Mouse (Mus musculus) C2C12 (cell line): ENCODE results near the gene Ttc39b. TPM values are rescaled to one million over a fixed set of nuclear protein-coding genes. Genes with fewer than 3 reads are reported as not detected.
"Not testable (repeated sequence)": the region's sequence is repeated elsewhere in the genome, so short reads cannot be mapped to it uniquely, and the experiment has no call there.

Experiments
- H3K27me3 ChIP-seq: one replicate; pipeline ENCODE4 v1.6.1; 2011; ENCODE audit not compliant: control insufficient read depth, insufficient read depth, insufficient read length
- H3K36me3 ChIP-seq: one replicate; pipeline ENCODE4 v1.6.1; 2011; ENCODE audit not compliant: control insufficient read depth, insufficient read depth
- H3K4me3 ChIP-seq: one replicate; pipeline ENCODE4 v1.5.1; 2011; ENCODE audit warnings: mild to moderate bottlenecking, control low read depth; ENCODE audit not compliant: poor library complexity, insufficient read depth, severe bottlenecking
- H3K79me2 ChIP-seq: one replicate; pipeline ENCODE4 v1.6.1; 2011; ENCODE audit not compliant: control insufficient read depth, insufficient read depth
- H3K79me3 ChIP-seq: one replicate; pipeline ENCODE4 v1.6.1; 2011; ENCODE audit warnings: low read depth, control low read depth
- H3ac ChIP-seq: one replicate; pipeline ENCODE3; 2011; ENCODE audit warnings: low read depth; ENCODE audit not compliant: control insufficient read depth, insufficient read length
- CEBPB ChIP-seq: IDR thresholded peaks from one replicate; pipeline ENCODE4 v1.6.1; 2011; ENCODE audit warnings: low read depth, mild to moderate bottlenecking, control low read depth, moderate library complexity
- CTCF ChIP-seq: IDR thresholded peaks from one replicate; pipeline ENCODE4 v1.5.1; 2011; ENCODE audit not compliant: control insufficient read depth, insufficient read depth, insufficient read length
- FOSL1 ChIP-seq: IDR thresholded peaks from one replicate; pipeline ENCODE4 v1.8.0; 2011; ENCODE audit warnings: mild to moderate bottlenecking, low read length; ENCODE audit not compliant: poor library complexity, insufficient read depth, severe bottlenecking
- MAX ChIP-seq: IDR thresholded peaks from one replicate; pipeline ENCODE4 v1.6.1; 2011; ENCODE audit warnings: mild to moderate bottlenecking, control low read depth
- MYOD1 ChIP-seq: IDR thresholded peaks from one replicate; pipeline ENCODE4 v1.6.1; 2011; ENCODE audit warnings: low read depth; ENCODE audit not compliant: control insufficient read depth, insufficient read length
- MYOG ChIP-seq: IDR thresholded peaks from one replicate; pipeline ENCODE4 v1.6.1; 2011; ENCODE audit not compliant: control insufficient read depth, insufficient read length; ENCODE audit errors: extremely low read depth
- USF1 ChIP-seq: IDR thresholded peaks from one replicate; pipeline ENCODE4 v1.6.1; 2011; ENCODE audit warnings: low read depth, mild to moderate bottlenecking, control low read depth, moderate library complexity
- polyA plus RNA-seq: library from polyadenylated mRNA; unstranded; fragments of >200 nt; fragmentation: generic; extraction: Trizol; gene quantifications from one replicate; pipeline ENCODE4 v1.2.1, GENCODE M21; 2012; ENCODE audit warnings: missing spikeins

The Ttc39b gene
- polyA plus RNA-seq, 1 experiment, result 23.6 TPM

DNA sequence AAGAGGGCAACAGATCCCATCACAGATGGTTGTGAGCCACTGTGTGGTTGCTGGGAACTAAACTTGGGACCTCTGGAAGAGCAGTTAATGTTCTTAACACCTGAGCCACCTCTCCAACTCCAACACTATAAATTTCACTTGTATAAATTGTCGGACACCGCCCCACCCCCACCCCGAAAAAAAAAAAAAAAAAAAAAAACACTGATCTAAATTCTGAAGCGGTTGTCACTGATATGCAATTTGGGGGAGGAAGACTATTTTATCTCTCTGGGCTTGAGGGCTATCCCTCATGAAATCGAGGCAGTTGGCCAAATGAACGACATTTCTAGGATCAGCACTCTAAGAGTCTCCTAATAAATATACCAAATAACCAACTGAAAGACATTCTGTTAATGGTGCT, 70.4 kb downstream of the Ttc39b start:
- Histone ChIP-seq H3K27me3 (no peaks in the 10 kb centered on the region), H3K4me3 (no peak overlapping the region), H3ac (no peak overlapping the region), H3K79me2 (no peaks in the 10 kb centered on the region), H3K36me3 (peaks cover 53% of the 10 kb centered on the region), H3K79me3 (peaks cover 6% of the 10 kb centered on the region)
- no peak for TF ChIP-seq FOSL1
- TF ChIP-seq MYOG, result no peak
- TF ChIP-seq CEBPB, result no peak
- TF ChIP-seq CTCF, result no peak
- TF ChIP-seq USF1, result no peak
- TF ChIP-seq MAX, result no peak
- no peak for TF ChIP-seq MYOD1

DNA sequence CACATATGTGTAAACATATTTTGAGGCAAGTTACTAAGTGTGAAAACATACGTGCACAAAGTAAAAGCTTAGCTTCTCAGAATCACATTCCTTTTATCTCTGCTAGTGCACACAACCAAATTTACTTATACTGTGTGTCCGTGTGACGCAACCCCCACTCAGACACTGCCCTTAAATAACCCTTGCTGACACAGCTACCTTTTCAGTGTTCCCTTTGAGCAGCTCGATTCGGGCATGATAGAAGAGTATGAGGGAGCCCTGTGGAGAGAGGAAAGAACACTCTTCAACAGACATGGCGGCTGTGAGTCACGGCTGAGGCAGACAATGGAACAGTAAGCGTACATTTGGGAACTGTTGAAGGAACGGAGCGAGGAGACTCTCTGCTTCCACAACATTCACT, 80.3 kb downstream of the Ttc39b start:
- Histone ChIP-seq H3K36me3 (peaks cover 58% of the 10 kb centered on the region), H3K79me3 (no peaks in the 10 kb centered on the region), H3ac (no peak overlapping the region), H3K4me3 (no peak overlapping the region), H3K27me3 (no peaks in the 10 kb centered on the region), H3K79me2 (no peaks in the 10 kb centered on the region)
- TF ChIP-seq CEBPB (no peak), USF1 (no peak), MYOG (no peak)

DNA sequence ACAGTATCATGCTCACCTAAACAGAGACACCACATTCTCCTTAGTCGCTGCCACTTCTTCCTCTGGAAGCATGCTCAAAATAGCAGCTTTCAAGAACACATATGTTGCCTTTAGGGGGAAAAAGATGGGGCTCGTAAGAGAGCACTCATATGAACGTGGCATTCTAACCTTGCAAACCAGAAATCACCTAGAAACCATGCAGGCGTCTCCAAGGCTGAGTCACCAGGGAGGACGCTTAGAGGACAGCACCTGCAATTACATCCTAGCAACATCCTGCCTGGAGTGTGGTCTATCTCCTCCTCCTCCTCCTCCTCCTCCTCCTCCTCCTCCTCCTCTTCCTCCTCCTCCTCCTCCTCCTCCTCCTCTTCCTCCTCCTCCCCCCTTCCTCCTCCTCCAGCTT, 82.4 kb downstream of the Ttc39b start:
- no peak for TF ChIP-seq CTCF
- TF ChIP-seq MYOD1, result no peak
- TF ChIP-seq FOSL1, result no peak
- no peak for TF ChIP-seq MYOG
- TF ChIP-seq MAX, result no peak
- TF ChIP-seq CEBPB, result no peak
- no peak for TF ChIP-seq USF1
- Histone ChIP-seq H3K4me3 (no peak overlapping the region), H3K79me2 (no peaks in the 10 kb centered on the region), H3ac (no peak overlapping the region), H3K27me3 (no peaks in the 10 kb centered on the region), H3K36me3 (peaks cover 65% of the 10 kb centered on the region), H3K79me3 (no peaks in the 10 kb centered on the region)

DNA sequence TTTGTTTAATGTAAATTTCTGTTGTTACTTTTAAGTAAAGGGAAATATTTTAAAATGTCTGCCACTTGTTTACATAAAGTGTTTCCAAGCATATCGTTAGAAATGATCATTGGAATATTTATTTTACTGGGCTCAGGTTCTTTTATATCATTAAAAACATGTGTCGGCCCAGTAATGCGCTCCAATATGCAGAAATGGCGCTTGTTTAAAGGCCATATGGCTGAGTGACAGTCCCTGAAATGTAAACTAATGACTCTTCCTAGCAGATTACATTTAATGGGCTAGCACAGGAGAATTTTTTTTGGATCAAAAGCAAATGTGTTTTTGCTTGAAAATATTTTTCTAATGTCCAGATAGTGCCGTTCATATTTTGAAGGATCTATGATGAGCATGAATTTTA, 86.4 kb downstream of the Ttc39b start:
- H3K79me2 ChIP-seq, result no peaks in the 10 kb centered on the region
- H3K79me3 ChIP-seq, result no peaks in the 10 kb centered on the region
- H3ac ChIP-seq, result no peak overlapping the region
- no peaks in the 10 kb centered on the region for H3K27me3 ChIP-seq
- no peak overlapping the region for H3K4me3 ChIP-seq
- peaks cover 56% of the 10 kb centered on the region for H3K36me3 ChIP-seq
- TF ChIP-seq USF1, result no peak
- TF ChIP-seq MYOD1, result no peak
- TF ChIP-seq CTCF, result no peak
- TF ChIP-seq MYOG, result no peak
- no peak for TF ChIP-seq CEBPB
- no peak for TF ChIP-seq FOSL1
- TF ChIP-seq MAX, result no peak

DNA sequence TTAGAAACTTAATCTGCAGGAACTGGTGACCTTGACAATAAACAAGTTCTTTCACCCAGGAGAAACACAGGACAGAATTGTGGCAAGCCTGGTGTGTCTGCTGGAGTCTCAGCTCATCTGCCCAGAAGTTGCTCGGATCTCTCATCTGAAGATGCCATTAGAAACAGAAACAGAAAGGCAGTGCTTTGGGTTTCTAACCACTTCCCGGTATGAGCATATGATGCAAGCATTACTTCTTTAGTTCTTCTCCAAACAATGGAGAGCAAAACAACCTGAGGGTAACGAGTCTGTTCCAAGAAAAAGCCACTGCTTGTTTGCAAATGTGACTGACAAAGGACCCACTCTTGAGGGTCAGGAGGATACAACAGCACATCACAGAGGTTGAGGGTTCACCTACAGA, 88.8 kb downstream of the Ttc39b start:
- H3ac ChIP-seq, H3K4me3 ChIP-seq, H3K27me3 ChIP-seq, H3K79me3 ChIP-seq, H3K79me2 ChIP-seq: not testable (repeated sequence)
- peaks cover 42% of the 10 kb centered on the region for H3K36me3 ChIP-seq

DNA sequence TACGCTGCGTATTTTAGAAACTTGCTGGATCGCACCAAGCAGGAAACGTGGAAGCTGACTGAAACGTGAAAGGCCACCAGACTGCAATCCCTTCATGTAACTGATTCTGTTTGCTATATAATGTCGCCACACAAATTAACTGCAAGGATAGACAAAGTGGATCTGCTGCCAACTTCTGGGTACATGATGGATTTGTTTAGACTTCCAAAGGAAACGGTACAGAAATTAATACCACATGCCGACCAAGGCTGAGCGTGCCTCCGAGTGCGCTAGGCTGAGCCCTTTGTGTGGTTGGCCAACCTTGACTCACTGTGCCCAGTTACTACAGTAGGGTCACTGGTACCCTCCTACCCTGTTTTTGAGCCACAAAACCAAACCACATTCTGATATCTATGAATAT, 89.3 kb downstream of the Ttc39b start:
- Histone ChIP-seq H3K79me3 (no peaks in the 10 kb centered on the region), H3K36me3 (peaks cover 41% of the 10 kb centered on the region), H3ac (no peak overlapping the region), H3K4me3 (no peak overlapping the region), H3K27me3 (no peaks in the 10 kb centered on the region), H3K79me2 (no peaks in the 10 kb centered on the region)
- TF ChIP-seq FOSL1, result no peak
- no peak for TF ChIP-seq CTCF
- TF ChIP-seq MAX, result no peak
- no peak for TF ChIP-seq MYOD1
- no peak for TF ChIP-seq MYOG
- TF ChIP-seq USF1, result no peak
- TF ChIP-seq CEBPB, result no peak
